Mouse (Mus musculus): ENCODE data around the gene Traip.

GRCm38 (mm10) chr9:107983421-107983890, 33.5 kb downstream of the Traip start:
- TF ChIP-seq CTCF (IDR thresholded peaks at IDR 0.05; ENCODE audit: low read depth) (no peak), EP300 (IDR thresholded peaks at IDR 0.05; ENCODE audit: low read depth) (no peak)
